Mouse (Mus musculus) limb, embryonic 13.5 days (tissue): ENCODE measurements around the gene Ubiad1. TPM values are rescaled to one million over a fixed set of nuclear protein-coding genes. Genes with fewer than 3 reads are reported as not detected.

ENCODE experiments used
- ATAC-seq: fragments of 200-750 bp; cut with Nextera tagmentation; 2 replicates; pipeline ENCODE4 v1.8.0; 2017; ENCODE audit warnings: low read depth, moderate number of reproducible peaks, moderate TSS enrichment; ENCODE audit not compliant: low FRiP score
- H3K27ac ChIP-seq: fragments of 300-500 bp; sonication (generic); 2 replicates; pipeline ENCODE4 v1.5.1; 2015; ENCODE audit warnings: inconsistent platforms, mild to moderate bottlenecking, moderate library complexity
- H3K27me3 ChIP-seq: fragments of 300-500 bp; sonication (generic); 2 replicates; pipeline ENCODE4 v1.6.1; 2015; ENCODE audit warnings: mild to moderate bottlenecking, inconsistent platforms
- H3K36me3 ChIP-seq: fragments of 300-500 bp; sonication (generic); 2 replicates; pipeline ENCODE4 v1.6.1; 2015; ENCODE audit warnings: inconsistent platforms, mild to moderate bottlenecking, moderate library complexity
- H3K4me1 ChIP-seq: fragments of 300-500 bp; sonication (generic); 2 replicates; pipeline ENCODE4 v1.6.1; 2015; ENCODE audit warnings: inconsistent platforms
- H3K4me2 ChIP-seq: fragments of 300-500 bp; sonication (generic); replicated peaks from 2 replicates; pipeline ENCODE4 v1.6.1; 2015; ENCODE audit warnings: inconsistent platforms, mild to moderate bottlenecking, moderate library complexity
- H3K4me3 ChIP-seq: fragments of 300-500 bp; sonication (generic); 2 replicates; pipeline ENCODE4 v1.5.1; 2015; ENCODE audit warnings: moderate library complexity, mild to moderate bottlenecking, inconsistent platforms
- H3K9ac ChIP-seq: fragments of 300-500 bp; sonication (generic); 2 replicates; pipeline ENCODE4 v1.6.1; 2015; ENCODE audit warnings: mild to moderate bottlenecking, inconsistent platforms
- H3K9me3 ChIP-seq: fragments of 300-500 bp; sonication (generic); 2 replicates; pipeline ENCODE4 v1.6.1; 2016; ENCODE audit warnings: inconsistent platforms
- WGBS: fragments of 180-500 bp; shearing (Covaris S2); methylation state at CpG from one replicate; pipeline ENCODE4 v1.1.7; 2015; 5-methylcytosine and 5-hydroxymethylcytosine counted together
- polyA plus RNA-seq: library from polyadenylated mRNA; unstranded; fragments of >200 nt; fragmentation: Nextera tagmentation; extraction: Ambion mirVana; gene quantifications from 2 replicates; pipeline ENCODE4 v1.2.1, GENCODE M21; 2015

Ubiad1 gene
- polyA plus RNA-seq, result 21.3 and 23.1 TPM in 2 replicates

GRCm38 (mm10) chr4:148444250-148444967, at the start of gene Ubiad1:
Gene Ubiad1 (minus strand): TSS chr4:148444771.
- H3K4me2 ChIP-seq, result peak within 1 kb of the TSS; percentile 93
- H3K9ac ChIP-seq, result peak within 1 kb of the TSS; percentile 83
- H3K36me3 ChIP-seq, result peaks cover 8% of the 10 kb centered on the region; the same call in 1 of the 2 replicates
- H3K9me3 ChIP-seq, result no peaks in the 10 kb centered on the region
- H3K4me1 ChIP-seq, result peaks cover 25% of the 10 kb centered on the region
- H3K27ac ChIP-seq, result peak within 1 kb of the TSS; percentile 67
- under 1% methylated on average over 46 of the region's 46 CpGs for WGBS
- peak within 1 kb of the TSS; percentile 75 for H3K4me3 ChIP-seq
- peak; percentile 53 for ATAC-seq
- no peaks in the 10 kb centered on the region for H3K27me3 ChIP-seq

- Histone ChIP-seq H3K4me3 (no peak overlapping the region), H3K9ac (no peak overlapping the region), H3K4me2 (no peak overlapping the region), H3K36me3 (peaks cover 90% of the 10 kb centered on the region), H3K9me3 (no peaks in the 10 kb centered on the region), H3K27me3 (no peaks in the 10 kb centered on the region), H3K27ac (no peak overlapping the region), H3K4me1 (0 out of 2 replicates have a peak, but pooled peaks cover 1% of the 10 kb centered on the region)
- no peak for ATAC-seq
- WGBS, result 90% methylated on average over 7 of the region's 7 CpGs
Observed at GRCm38 (mm10) chr4:148491448-148491847, 46.9 kb upstream of the Ubiad1 start.

- 0 out of 2 replicates have a peak, but pooled peaks cover 3% of the 10 kb centered on the region for H3K4me1 ChIP-seq
- no peak overlapping the region for H3K4me2 ChIP-seq
- no peak overlapping the region for H3K27ac ChIP-seq
- no peak overlapping the region for H3K4me3 ChIP-seq
- peaks cover 90% of the 10 kb centered on the region for H3K36me3 ChIP-seq
- no peaks in the 10 kb centered on the region for H3K27me3 ChIP-seq
- 65% methylated on average over 6 of the region's 6 CpGs for WGBS
- H3K9ac ChIP-seq, result no peak overlapping the region
- ATAC-seq, result no peak
- no peaks in the 10 kb centered on the region for H3K9me3 ChIP-seq
Observed at GRCm38 (mm10) chr4:148490502-148490901, 45.9 kb upstream of the Ubiad1 start.

GRCm38 (mm10) chr4:148487841-148488240, 43.3 kb upstream of the Ubiad1 start:
- Histone ChIP-seq H3K4me2 (no peak overlapping the region), H3K9ac (no peak overlapping the region), H3K36me3 (peaks cover 96% of the 10 kb centered on the region), H3K4me1 (0 out of 2 replicates have a peak, but pooled peaks cover 3% of the 10 kb centered on the region), H3K4me3 (no peak overlapping the region), H3K27ac (no peak overlapping the region), H3K9me3 (no peaks in the 10 kb centered on the region), H3K27me3 (no peaks in the 10 kb centered on the region)
- no peak for ATAC-seq
- WGBS, result 61% methylated on average over 2 of the region's 2 CpGs

GRCm38 (mm10) chr4:148484511-148484910, 39.9 kb upstream of the Ubiad1 start:
- no peaks in the 10 kb centered on the region for H3K27me3 ChIP-seq
- no peaks in the 10 kb centered on the region for H3K9me3 ChIP-seq
- no peak overlapping the region for H3K9ac ChIP-seq
- H3K4me3 ChIP-seq, result no peak overlapping the region
- ATAC-seq, result no peak
- H3K4me1 ChIP-seq, result 0 out of 2 replicates have a peak, but pooled peaks cover 3% of the 10 kb centered on the region
- H3K4me2 ChIP-seq, result no peak overlapping the region
- WGBS, result 93% methylated on average over 12 of the region's 12 CpGs
- H3K27ac ChIP-seq, result no peak overlapping the region
- peaks cover 95% of the 10 kb centered on the region for H3K36me3 ChIP-seq

- WGBS, result 84% methylated on average over 2 of the region's 2 CpGs
- no peak overlapping the region for H3K4me2 ChIP-seq
- no peak for ATAC-seq
- no peaks in the 10 kb centered on the region for H3K27me3 ChIP-seq
- H3K9me3 ChIP-seq, result no peaks in the 10 kb centered on the region
- peaks cover 95% of the 10 kb centered on the region for H3K36me3 ChIP-seq
- no peak overlapping the region for H3K27ac ChIP-seq
- no peak overlapping the region for H3K9ac ChIP-seq
- 0 out of 2 replicates have a peak, but pooled peaks cover 3% of the 10 kb centered on the region for H3K4me1 ChIP-seq
- H3K4me3 ChIP-seq, result no peak overlapping the region
Observed at GRCm38 (mm10) chr4:148481557-148482168, 37.1 kb upstream of the Ubiad1 start.

GRCm38 (mm10) chr4:148480245-148480644, 35.7 kb upstream of the Ubiad1 start:
- no peak for ATAC-seq
- Histone ChIP-seq H3K4me3 (no peak overlapping the region), H3K4me1 (no peaks in the 10 kb centered on the region), H3K27ac (no peak overlapping the region), H3K36me3 (peaks cover 94% of the 10 kb centered on the region), H3K9me3 (no peaks in the 10 kb centered on the region), H3K9ac (no peak overlapping the region), H3K27me3 (no peaks in the 10 kb centered on the region), H3K4me2 (no peak overlapping the region)
- WGBS, result 95% methylated on average over 2 of the region's 2 CpGs

- no peak overlapping the region for H3K4me3 ChIP-seq
- H3K9me3 ChIP-seq, result no peaks in the 10 kb centered on the region
- H3K36me3 ChIP-seq, result peaks cover 93% of the 10 kb centered on the region
- WGBS, result 74% methylated on average over 5 of the region's 5 CpGs
- no peak overlapping the region for H3K27ac ChIP-seq
- H3K4me1 ChIP-seq, result peaks cover 16% of the 10 kb centered on the region
- no peak for ATAC-seq
- H3K4me2 ChIP-seq, result no peak overlapping the region
- H3K9ac ChIP-seq, result no peak overlapping the region
- H3K27me3 ChIP-seq, result no peaks in the 10 kb centered on the region
Observed at GRCm38 (mm10) chr4:148473496-148473895, 28.9 kb upstream of the Ubiad1 start.

GRCm38 (mm10) chr4:148472436-148473174, 28.0 kb upstream of the Ubiad1 start:
- no peaks in the 10 kb centered on the region for H3K27me3 ChIP-seq
- 0 out of 2 replicates have a peak overlapping the region, but pooled peaks have one; percentile 70 for H3K27ac ChIP-seq
- H3K36me3 ChIP-seq, result peaks cover 96% of the 10 kb centered on the region
- WGBS, result 87% methylated on average over 8 of the region's 8 CpGs
- no peaks in the 10 kb centered on the region for H3K9me3 ChIP-seq
- ATAC-seq, result no peak
- no peak overlapping the region for H3K4me3 ChIP-seq
- H3K4me2 ChIP-seq, result no peak overlapping the region
- H3K9ac ChIP-seq, result peak overlapping the region; percentile 25; the same call in 1 of the 2 replicates
- H3K4me1 ChIP-seq, result peaks cover 16% of the 10 kb centered on the region

GRCm38 (mm10) chr4:148471363-148471806, 26.8 kb upstream of the Ubiad1 start:
- H3K9me3 ChIP-seq, result no peaks in the 10 kb centered on the region
- WGBS, result 18% methylated on average over 10 of the region's 10 CpGs
- no peak overlapping the region for H3K4me2 ChIP-seq
- H3K27ac ChIP-seq, result peak overlapping the region; percentile 76
- peak overlapping the region; percentile 25; the same call in 1 of the 2 replicates for H3K9ac ChIP-seq
- H3K4me3 ChIP-seq, result no peak overlapping the region
- peaks cover 16% of the 10 kb centered on the region for H3K4me1 ChIP-seq
- peak; percentile 81 for ATAC-seq
- H3K36me3 ChIP-seq, result peaks cover 97% of the 10 kb centered on the region
- H3K27me3 ChIP-seq, result no peaks in the 10 kb centered on the region

- ATAC-seq, result no peak
- Histone ChIP-seq H3K27me3 (no peaks in the 10 kb centered on the region), H3K4me2 (no peak overlapping the region), H3K4me3 (no peak overlapping the region), H3K36me3 (peaks cover 96% of the 10 kb centered on the region), H3K9me3 (no peaks in the 10 kb centered on the region), H3K4me1 (peaks cover 16% of the 10 kb centered on the region), H3K27ac (no peak overlapping the region), H3K9ac (no peak overlapping the region)
- 90% methylated on average over 11 of the region's 11 CpGs for WGBS
Observed at GRCm38 (mm10) chr4:148469487-148470252, 25.1 kb upstream of the Ubiad1 start.
